Mouse (Mus musculus): ENCODE measurements around the gene Spa17.

Spa17 gene

GRCm38 (mm10) chr9:37613182-37613910, at the start of gene Spa17:
Gene Spa17, minus strand, starts transcription at chr9:37613722.
- peak; percentile 86 for DNase-seq (ENCODE audit: low read depth, low spot score)

- no peak for DNase-seq (ENCODE audit: low read depth, low spot score)
Observed at GRCm38 (mm10) chr9:37663210-37663609, 49.7 kb upstream of the Spa17 start.

DNA sequence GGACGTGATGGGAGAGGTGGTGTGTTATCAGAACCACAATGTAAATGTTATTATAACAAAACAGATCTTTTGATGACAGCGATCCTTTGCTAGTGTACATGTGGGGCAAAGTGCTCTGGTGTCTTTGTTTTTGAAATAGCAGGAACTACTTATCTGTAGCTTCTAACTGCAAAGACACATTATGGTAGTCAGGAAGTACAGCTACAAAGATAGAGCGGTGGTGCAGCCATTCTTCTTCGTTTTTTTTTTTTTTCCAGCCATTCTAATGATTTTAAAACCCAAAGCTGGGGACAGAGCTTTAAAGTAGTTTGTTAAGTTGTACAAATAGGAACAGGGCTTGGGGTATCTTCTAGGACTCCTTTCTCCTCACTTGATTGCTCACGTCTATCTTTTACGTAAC, 45.9 kb upstream of the Spa17 start:
- no peak for DNase-seq (ENCODE audit: low read depth, low spot score)

DNA sequence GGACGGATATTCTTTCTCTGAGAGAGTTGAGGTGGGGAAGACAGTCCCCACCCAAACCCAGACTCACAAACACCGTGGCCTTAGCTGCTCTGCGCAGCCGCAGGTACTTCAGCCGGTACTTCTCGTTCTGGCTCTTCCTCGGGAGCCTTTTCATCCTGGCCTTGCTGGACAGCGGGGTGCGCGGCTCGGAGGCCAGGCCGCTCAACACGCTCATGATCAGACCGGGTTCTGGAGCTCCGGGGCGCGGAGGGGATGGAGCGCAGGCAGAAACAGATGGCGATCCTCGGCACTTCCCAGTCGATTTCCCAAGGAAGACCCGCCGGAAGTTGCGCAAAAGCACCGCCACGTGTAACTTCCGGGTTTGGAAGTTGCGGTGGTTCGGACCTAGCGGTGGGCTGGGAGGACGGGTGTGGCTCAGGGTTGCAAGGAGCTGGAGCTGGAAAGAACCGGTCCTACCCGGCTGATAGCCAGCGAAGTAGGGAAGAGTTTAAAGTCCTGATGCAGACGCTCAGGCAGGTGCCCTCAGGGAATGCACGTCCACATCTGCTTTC, 43.5 kb upstream of the Spa17 start, which contains the start of gene Tbrg1:
Gene Tbrg1 (minus strand): TSS at position 382 of the 551 bp plus-strand sequence.
- DNase-seq (ENCODE audit: low read depth, low spot score): peak; percentile 94

DNA sequence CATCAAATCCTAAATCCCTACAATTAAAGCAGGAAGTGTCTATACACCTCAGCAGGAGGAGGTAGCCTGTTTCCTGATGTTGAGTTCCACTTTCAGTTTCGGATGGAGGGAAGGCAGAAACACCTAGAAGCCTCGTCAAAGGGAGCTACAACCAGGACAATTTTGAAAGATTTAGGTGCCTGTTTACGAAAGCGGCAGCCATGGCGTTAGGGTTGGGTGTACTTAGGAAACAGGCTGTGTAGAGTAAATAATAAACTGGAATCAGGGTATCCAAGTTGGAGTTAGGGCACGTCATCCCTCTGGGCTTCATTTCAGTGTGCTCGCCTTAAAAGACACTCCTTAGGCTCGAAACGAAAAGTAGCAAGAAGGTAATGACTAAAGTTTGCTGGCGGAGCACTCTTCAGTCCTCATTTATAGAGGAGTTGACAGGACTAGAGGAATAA, 42.9 kb upstream of the Spa17 start:
- DNase-seq (ENCODE audit: low read depth, low spot score): no peak

GRCm38 (mm10) chr9:37655961-37656360, 42.4 kb upstream of the Spa17 start:
- no peak for DNase-seq (ENCODE audit: low read depth, low spot score)

DNA sequence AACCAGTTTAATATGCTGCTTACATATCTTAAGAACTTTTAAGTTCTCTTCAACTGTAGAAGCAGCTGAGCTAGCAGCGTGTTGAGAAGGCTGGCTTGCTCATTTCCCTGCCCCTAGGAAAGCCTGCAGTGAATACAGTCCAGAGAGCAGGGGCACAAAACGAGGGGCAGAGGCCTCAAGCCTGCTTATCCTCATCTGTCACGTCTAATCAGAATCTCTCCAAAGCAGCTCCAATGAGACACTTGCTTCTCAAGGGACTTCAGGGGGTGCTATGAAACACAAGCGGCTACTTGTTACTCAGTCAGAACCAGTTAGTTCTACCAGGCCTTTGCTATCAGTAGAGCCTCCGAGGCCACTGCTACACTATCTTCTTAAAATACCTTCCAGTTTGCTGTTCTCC, 40.3 kb upstream of the Spa17 start:
- DNase-seq (ENCODE audit: low read depth, low spot score): no peak

- DNase-seq (ENCODE audit: low read depth, low spot score): no peak
Observed at GRCm38 (mm10) chr9:37650639-37651038, 37.1 kb upstream of the Spa17 start.

DNA sequence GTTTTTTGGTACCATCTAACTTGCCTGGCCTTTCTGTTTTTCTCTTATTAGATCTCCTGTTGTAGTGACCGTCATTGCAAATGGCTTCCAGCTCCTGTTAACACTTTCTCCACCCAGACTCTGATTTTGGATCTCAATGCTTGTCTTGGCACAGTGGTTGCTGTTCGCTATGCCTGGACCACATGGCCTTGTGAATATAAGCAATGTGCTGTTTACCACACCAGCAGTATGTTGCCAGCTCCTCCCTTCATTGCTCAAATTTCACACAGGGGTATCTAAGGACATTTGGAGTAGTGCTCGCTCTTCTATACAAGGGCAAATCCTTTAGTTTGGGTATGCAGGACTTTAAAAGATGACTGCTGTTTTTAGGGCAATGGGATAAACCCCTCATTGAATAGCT, 32.7 kb upstream of the Spa17 start:
- no peak for DNase-seq (ENCODE audit: low read depth, low spot score)

GRCm38 (mm10) chr9:37638721-37639120, 25.2 kb upstream of the Spa17 start:
- no peak for DNase-seq (ENCODE audit: low read depth, low spot score)

DNA sequence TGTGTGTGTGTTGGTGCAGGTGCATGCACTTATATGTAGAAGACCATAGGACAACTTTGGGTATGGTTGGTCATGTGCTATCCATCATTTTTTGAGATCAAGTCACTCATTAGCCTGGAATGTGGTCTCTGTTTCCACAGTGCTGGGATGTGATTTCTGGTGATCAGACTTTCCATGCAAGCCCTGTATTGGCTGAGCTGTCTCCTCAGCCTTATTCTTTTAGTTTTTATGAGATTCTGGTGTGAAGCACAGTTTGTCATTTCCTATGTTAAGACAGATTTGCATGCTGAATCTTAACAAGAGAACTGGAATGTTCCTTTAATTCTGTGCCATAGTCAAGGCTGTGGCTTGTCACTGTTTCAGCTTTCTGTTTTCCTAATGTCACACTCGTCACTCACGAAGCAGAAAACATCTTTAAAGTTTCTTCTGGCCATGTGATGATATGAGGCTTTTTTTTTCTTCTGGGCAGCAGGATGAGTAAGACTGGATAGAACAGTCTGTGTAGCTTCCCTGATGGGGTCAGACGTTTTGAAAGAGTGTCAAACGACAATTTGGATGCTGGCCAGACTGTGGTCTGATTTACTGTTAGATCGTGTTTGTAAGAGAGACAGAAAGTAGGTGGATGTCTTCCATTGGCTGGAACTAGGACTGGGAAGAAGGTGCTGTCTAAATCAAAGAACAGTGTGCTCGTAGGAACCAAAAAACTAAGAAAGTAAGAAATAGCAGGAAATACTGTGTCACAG, 23.4 kb upstream of the Spa17 start:
- DNase-seq (ENCODE audit: low read depth, low spot score): no peak

DNA sequence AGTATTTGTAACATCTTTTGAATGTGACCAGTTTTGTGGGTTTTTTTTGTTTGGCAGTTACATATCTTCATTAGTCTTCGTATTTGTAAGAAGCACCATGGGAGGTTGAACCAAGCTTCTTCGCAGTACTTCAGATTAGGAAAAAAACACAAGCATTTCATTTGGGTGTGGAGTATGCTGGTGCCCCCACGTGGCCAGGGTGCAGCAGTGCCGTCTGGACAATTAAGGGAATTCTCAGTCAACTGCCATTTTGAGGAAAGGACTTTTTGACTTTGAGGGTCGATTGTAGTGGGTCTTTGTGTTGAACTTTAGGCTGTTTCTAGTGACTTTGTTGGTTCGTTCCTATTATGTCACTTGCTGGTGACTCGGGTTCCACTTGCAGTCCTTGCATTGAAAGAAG, 22.8 kb upstream of the Spa17 start:
- no peak for DNase-seq (ENCODE audit: low read depth, low spot score)

GRCm38 (mm10) chr9:37634269-37634668, 20.7 kb upstream of the Spa17 start:
- DNase-seq (ENCODE audit: low read depth, low spot score): no peak

DNA sequence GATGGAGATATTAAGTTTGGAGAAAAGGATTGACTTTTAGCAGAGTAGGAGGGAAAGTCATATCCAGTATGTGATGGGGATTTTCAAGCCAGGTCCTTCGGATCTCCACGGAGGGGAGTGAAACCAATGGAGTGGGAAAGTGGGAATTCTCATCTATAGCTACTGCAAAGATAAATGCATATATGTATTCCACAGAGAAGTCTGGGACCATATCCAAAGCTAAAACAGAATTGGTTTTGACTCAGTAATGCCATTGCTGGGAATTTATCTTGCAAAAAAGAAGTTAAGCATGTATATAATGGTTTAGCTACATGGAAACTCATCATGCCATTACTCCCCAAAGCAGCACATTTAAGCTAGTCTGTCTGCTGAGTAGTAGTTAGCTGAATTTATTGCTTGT, 18.8 kb upstream of the Spa17 start:
- DNase-seq (ENCODE audit: low read depth, low spot score): no peak

GRCm38 (mm10) chr9:37629941-37630340, 16.4 kb upstream of the Spa17 start:
- no peak for DNase-seq (ENCODE audit: low read depth, low spot score)

GRCm38 (mm10) chr9:37628581-37628980, 15.1 kb upstream of the Spa17 start:
- no peak for DNase-seq (ENCODE audit: low read depth, low spot score)

- DNase-seq (ENCODE audit: low read depth, low spot score): no peak
Observed at GRCm38 (mm10) chr9:37627263-37627662, 13.7 kb upstream of the Spa17 start.

DNA sequence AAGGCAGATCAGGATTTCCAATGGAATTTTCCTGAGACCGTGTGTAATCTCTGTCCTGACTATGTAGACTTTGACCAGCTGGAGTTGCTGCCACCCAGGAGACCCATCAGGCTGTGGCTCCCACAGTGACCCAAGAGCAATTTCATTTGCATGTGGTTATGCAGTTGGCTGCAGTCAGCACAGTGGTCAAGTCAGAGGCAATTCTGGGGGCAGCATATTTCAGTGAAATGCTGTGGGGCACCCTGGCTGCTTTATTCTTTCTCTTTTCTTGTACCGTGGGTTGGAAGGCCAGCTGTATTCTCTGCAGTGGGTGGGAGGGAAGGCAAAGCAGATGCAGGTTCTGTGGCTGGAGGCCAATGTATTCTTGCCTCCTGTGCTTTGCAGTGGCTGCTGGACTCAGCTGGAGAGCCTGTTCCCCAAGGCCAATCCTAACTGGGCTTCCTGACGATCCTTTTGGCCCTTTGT, 12.6 kb upstream of the Spa17 start:
- no peak for DNase-seq (ENCODE audit: low read depth, low spot score)

- no peak for DNase-seq (ENCODE audit: low read depth, low spot score)
Observed at GRCm38 (mm10) chr9:37625641-37626040, 12.1 kb upstream of the Spa17 start.

GRCm38 (mm10) chr9:37625129-37625528, 11.6 kb upstream of the Spa17 start:
- DNase-seq (ENCODE audit: low read depth, low spot score): no peak

- no peak for DNase-seq (ENCODE audit: low read depth, low spot score)
Observed at GRCm38 (mm10) chr9:37624502-37624901, 11.0 kb upstream of the Spa17 start.

- DNase-seq (ENCODE audit: low read depth, low spot score): no peak
Observed at GRCm38 (mm10) chr9:37623981-37624380, 10.5 kb upstream of the Spa17 start.

DNA sequence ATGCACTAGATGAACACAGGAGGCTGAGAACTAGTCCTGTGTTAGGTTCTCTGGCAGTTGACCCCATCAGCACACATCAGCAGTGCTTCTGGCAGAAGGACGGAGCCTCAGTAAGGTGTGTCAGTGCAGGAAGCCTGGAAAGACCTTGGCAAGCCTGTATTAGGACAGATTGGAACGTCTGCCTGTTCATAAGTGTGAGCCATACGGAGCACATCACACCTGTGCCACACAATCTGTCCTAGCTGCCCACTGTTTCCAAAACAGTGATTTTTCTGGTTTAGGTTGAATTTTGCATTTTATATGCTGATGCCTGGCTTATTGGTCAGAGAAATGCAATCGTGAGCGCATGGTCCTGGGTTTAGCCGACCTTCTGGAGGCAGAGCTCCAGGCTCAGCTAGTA, 7.8 kb upstream of the Spa17 start:
- DNase-seq (ENCODE audit: low read depth, low spot score): no peak

Data from WW6 (cell line).